Mouse (Mus musculus) gastrocnemius, postnatal 14 days (tissue): ENCODE measurements at regions not wholly inside any gene's neighbourhood (a gene's known extent, or its start where the extent isn't known, plus 50 kb on each side); places are given as distances from the start of the nearest gene placed in this dataset.

Experiments used
- DNase-seq: peaks from one replicate; pipeline ENCODE4 v3.0.0; 2021; ENCODE audit warnings: mixed read lengths
- intact Hi-C: fragments of 180-260 bp; cut with DNase I; formaldehyde crosslinking; loops from one replicate; pipeline ENCODE4 v1.15.1; 2025; ENCODE audit warnings: low total_unique reads

GRCm38 (mm10) chr9:117714741-117715675 lies 85.3 kb upstream of the Rbms3 start:
- DNase-seq = peak; percentile 14
- intact Hi-C loops = no loop called here

GRCm38 (mm10) chr9:117713121-117713520 lies 83.4 kb upstream of the Rbms3 start:
- intact Hi-C loops = no loop called here
- no peak for DNase-seq

GRCm38 (mm10) chr9:117711793-117712192 lies 82.1 kb upstream of the Rbms3 start:
- DNase-seq = no peak
- intact Hi-C loops = no loop called here

GRCm38 (mm10) chr9:117710966-117711365 lies 81.3 kb upstream of the Rbms3 start:
- intact Hi-C loops = no loop called here
- DNase-seq = no peak

- intact Hi-C loops = no loop called here
- DNase-seq = no peak
Observed at GRCm38 (mm10) chr9:117709677-117710076, 80.0 kb upstream of the Rbms3 start.

GRCm38 (mm10) chr9:117693001-117693400 lies 63.3 kb upstream of the Rbms3 start:
- intact Hi-C loops = no loop called here
- no peak for DNase-seq

- no peak for DNase-seq
- intact Hi-C loops = no loop called here
Observed at GRCm38 (mm10) chr9:117692486-117692885, 62.8 kb upstream of the Rbms3 start.

GRCm38 (mm10) chr9:117689946-117690345 lies 60.2 kb upstream of the Rbms3 start:
- DNase-seq = no peak
- intact Hi-C loops = no loop called here
